Mouse (Mus musculus) urinary bladder, postnatal 14 days (tissue): ENCODE measurements around the gene Jazf1.

Experiments
- DNase-seq: peaks from one replicate; pipeline ENCODE4 v3.0.0; 2021; ENCODE audit warnings: low spot score

The Jazf1 gene

DNA sequence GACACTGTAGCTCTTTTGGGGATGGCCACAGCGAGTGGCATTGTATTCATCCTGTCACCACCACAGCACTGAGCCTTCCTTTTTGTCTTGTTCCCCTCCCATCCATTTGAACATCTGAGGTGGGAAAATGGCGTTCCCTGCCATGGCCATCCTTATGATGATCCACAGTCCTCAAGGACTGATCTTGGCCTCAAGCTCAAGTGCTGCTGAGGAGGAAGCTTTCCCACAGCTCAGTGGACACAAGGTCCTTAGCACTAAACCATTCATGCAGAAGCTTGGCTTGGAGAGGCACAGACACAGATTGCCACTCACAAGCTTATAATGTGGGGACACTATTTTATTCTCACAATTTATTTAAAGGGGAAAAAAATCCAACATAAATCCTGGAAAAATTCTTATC lies 58.1 kb downstream of the Jazf1 start:
- no peak for DNase-seq

DNA sequence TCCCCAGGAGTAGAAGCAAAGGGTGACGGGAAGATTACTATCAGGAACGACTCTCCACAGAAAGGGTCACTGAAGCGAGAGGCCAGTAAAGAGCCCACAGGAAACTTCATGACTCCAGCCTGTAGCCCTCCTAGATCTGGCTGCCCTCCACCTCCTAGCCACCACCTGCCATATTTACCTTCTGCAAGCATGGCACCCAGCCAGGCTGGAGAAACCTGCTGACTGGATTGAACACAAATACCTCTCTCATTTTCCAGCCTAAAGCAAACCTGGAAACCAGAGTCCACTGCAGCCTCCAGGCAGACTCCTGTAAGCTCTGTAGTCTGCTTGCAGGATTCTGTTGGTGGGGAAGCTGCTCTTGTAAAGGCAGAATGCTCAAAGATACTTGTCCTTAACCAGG lies 62.4 kb downstream of the Jazf1 start:
- peak; percentile 67 for DNase-seq

DNA sequence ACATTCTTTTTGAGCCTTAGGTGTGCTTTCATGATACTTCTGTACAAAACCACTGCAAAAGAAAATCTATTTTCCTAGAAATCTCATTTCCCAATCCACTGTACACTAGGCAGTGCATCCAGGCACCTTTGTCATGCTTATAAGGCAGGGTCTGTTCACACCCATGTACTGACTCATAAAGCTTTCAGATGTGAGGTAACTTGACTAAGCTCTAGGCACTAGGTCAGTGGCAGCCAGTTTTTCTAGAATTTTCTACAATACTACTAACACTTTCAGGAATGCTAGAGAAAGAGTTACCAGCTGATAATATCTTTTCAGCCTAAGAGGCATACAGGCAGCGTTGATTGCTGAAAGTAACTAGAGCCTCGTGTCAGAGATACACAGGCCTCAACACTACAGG lies 62.9 kb downstream of the Jazf1 start:
- DNase-seq, result peak; percentile 16

DNA sequence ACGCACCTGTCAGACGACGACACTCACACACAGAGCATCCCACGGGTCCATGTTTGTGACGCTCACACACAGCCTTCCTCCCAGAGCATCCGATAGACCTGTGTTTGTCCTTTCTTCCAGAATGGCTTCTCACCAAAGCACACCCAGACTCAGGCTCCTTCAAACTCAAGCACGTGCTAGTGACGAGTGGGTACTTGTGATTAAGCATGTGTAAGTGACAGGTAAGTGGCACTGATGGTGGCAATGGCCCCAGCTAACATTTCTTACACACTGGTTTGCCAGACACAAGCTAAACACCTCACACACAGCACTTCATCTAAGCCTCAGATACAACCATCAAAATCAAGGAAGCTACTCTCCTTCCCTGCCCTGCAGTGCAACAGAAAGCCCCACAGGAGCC lies 77.6 kb downstream of the Jazf1 start:
- no peak for DNase-seq

DNA sequence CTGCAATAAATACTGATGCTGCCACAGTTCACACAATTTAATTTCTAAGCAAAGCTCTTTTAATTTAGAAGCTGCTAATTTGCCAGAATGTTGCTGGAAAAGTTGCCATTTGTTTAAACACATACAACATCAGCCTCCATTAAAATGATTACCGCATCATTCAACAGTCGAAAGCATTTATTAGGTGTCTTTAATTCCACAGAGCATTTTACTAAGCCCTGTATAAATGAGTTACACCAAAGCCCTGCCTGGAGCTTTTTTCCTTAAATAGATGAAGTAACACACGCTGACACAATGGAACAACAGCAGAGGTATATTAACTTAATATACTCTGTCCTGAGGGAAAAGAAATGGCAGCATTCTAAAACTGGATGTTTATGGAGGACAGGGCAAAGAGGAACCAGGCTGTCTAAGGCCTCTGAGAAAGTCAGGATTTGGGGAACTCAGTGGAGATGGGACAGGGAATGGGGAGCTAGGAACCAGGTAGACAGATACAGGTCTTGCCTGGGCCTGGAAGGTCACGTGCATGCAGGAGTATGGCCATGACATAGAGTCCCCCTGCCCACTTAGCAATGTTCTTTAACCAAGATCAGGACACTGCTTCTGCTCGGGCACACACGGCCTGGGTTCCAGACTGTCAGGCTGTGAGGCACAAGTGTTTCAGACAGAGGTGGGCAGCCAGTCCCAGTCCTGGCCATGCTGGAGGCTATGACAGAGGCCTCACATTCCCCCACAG lies 80.4 kb downstream of the Jazf1 start:
- no peak for DNase-seq

DNA sequence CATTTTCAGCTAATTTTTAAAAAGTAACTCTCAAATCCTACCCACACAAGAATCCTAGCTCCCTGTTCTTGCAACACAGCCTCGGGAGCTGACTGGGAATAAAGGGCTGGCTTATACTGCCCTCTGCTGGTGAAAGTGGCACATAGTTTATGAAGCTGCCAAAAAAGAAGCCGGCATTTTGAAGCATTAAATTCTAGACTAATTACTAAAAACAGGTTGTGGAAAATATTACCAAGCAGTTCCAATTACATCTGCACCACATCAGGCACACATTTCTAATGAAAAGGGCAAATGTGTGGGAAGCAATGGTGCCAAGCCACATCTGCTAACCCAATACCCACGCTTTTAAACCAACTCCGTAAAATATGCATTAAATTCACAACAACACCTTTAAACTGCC lies 81.0 kb downstream of the Jazf1 start:
- DNase-seq, result peak; percentile 49

DNA sequence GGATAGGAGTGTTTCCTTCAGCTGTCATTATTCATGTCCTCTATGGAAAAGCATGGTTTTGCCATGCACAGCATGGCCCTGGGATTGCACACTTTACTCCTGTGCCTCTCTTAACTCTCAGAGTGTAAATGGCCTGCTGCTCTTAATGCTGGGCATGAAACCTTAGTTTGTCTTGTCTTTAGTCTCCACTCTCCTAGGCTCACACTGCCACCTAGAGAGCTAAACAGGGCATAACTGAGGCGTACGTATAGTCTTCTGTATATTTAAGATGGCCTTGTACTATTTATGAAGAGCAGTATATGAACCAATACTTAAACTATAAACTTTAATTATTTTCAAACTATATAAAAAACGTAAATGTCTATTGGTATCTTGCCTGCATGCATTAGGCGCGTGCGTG lies 86.3 kb downstream of the Jazf1 start:
- DNase-seq, result no peak

DNA sequence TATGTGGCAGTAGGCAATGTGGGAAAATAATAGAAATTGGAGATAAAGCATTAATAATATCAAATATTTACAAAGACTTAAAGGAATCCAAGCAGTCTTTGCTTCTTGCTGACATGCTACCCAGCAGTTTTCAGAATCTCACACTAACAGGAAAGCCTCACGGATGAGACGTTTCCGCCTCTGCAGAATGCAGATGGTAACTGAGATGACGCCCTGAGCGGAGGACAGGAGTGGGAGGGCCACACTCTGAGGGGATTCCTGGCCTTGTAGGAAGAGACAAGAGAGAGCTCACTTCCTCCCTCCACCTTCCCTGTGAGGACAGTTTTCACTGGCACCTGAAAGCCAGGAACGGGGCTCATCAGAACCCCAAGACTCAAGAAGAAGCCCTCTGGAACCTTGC lies 88.9 kb downstream of the Jazf1 start:
- DNase-seq, result no peak

DNA sequence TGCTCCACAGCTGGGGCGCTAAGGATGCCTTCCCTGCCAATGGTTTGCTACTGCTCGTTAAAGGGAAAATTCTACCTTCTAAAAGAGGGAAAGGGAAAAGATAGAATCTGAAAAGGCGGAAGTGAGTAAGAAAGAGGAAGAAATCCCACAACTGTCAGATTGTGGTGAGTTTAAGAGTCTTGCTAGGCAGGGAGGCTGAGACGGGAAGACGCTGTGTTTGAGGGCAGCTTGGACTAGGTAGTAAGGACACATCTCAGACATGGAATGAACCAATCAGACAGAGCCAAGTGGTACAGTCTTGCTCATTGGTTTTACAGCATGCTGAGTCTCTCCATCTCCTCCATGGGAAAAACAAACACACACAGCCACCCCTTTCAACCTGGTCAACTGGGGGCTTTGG lies 95.1 kb downstream of the Jazf1 start:
- no peak for DNase-seq

DNA sequence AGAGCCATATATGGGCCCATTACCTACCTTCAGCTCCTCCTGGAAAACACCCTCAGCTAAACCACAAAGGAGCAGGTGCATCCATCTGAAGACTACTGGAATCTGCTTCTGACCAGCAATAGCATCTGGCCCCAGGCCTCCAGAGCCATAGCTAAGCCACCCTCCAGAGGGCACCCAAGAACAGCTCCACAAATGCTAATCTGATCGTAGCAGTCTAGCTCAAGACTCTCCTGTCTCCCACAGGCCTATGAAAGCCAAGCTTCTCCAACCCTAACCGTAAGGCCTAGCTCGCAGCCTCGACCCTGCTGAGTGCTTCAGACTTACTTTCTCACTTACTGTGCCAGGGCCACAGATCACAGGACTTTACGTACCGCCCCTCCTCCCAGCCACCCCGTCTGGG lies 96.3 kb downstream of the Jazf1 start:
- no peak for DNase-seq

DNA sequence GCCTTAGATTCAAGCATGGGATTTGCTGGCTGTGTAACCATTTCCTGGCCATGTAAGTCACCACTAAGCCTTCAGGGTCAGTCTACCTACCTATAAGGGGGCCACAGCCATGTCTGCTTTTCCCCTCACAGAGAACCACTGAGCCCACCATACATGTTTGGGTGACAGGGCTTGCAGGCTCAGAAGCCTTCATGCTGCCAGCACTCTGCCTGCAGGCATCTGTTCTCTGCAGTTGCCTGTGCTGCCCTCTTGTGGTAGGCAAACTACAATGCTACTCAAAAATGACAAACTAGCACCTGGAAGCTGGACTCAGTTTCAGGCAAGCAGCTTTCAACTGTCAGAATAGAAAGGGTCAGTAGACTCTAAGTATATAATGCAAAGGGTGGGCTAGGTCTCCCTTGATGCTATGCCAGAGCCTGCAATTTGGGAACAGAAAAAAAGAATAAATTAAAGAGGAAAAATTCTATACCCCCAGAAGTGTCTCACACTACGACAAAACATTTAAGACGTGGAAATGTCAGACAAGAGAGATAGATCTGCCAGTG lies 98.6 kb downstream of the Jazf1 start:
- DNase-seq, result peak; percentile 77

DNA sequence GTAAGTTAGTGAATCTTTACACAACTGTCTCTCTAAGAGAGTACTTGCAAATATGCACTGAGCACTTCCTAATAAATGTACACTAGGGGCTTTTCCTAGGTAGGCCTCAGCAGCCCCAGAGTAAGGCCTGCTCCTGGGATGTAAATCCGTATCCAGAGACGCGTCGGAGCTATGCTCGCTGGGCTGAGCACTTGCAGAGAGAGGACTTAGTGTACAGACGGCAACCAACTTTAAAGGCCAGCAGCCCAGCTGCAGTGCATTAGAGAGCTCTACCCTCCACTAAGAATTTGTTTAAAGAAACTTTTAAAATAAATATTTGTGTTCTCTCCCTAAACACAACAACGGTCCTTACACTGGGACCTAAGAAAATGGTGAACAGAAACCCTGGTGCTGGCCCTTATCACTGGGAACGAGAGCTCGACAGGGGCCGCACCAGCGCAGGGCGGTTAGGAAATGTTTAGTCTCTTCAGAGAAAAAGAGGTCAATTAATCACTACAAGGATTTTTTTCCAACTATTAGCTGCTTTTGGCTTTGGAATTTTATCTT lies 100.0 kb downstream of the Jazf1 start:
- no peak for DNase-seq

DNA sequence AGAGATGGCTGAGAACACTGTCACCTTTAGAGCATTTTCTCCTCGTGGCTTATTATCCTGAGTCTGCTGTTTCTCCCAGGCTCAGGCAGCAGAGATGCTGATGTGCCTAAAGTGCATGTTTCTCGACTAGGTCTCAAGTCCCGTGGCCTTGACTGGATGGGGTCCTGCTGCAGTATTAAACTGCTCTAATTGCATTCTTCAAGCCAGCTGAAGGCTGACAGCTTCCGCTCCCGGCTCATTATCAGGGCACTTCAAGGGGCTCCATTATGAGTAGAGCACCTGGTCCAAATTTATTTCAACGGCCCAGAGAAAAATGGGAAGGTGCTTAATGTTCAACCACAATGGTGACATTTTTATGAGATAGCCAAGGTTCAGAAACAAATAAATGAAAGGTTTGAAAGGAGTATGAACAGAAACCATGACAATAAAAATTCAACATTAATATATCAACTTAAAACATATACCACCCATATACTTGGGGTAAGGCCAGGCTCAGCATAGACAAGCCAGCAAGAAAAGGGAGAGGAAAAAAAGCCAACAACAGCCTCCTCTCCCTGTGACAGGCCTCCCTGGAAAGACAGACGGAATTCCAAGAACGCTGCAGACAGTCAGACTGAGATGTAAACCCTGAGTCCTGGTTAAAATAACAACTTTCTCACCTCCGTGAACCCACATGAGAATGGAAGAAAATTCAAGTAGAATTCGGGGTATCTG lies 100.7 kb downstream of the Jazf1 start:
- DNase-seq, result no peak

DNA sequence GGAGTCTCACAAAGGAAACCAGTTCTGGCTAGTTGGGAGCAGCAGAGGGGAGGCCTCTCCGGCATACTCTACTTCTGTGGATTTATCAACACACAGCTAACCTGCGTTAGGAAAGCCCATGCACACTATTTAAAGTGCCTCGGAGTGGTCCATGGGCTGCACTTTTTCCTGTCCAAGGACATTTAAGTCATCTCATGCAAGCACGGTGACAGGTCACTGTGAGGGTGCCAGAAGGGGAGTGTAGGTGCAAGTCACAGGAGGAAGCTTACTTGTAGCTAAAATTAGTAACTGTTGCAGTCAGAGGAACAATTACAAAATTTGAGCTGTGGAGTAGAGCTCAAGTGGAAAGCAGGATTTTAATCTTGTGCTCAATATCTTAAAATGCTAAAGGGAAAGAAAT lies 102.4 kb downstream of the Jazf1 start:
- no peak for DNase-seq

DNA sequence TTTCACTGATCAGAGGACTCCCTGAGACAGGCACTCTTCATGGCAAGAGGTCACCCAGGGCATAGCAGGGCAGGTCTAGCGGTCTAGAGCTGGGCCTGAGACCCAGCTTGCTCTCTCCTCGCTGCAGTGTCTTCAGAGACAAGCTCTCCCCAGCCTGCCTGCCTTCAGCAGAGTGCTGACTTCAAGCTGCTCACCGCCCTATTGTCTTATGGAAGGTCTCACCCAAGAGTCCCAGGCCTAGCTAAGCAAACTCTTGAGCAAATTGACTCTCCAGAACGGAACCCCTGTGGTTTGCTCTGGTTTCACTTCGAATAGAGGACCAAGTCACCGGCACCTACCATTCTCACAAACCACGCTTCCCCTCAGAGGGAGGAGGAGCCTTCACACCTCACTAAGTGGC lies 103.1 kb downstream of the Jazf1 start:
- no peak for DNase-seq

DNA sequence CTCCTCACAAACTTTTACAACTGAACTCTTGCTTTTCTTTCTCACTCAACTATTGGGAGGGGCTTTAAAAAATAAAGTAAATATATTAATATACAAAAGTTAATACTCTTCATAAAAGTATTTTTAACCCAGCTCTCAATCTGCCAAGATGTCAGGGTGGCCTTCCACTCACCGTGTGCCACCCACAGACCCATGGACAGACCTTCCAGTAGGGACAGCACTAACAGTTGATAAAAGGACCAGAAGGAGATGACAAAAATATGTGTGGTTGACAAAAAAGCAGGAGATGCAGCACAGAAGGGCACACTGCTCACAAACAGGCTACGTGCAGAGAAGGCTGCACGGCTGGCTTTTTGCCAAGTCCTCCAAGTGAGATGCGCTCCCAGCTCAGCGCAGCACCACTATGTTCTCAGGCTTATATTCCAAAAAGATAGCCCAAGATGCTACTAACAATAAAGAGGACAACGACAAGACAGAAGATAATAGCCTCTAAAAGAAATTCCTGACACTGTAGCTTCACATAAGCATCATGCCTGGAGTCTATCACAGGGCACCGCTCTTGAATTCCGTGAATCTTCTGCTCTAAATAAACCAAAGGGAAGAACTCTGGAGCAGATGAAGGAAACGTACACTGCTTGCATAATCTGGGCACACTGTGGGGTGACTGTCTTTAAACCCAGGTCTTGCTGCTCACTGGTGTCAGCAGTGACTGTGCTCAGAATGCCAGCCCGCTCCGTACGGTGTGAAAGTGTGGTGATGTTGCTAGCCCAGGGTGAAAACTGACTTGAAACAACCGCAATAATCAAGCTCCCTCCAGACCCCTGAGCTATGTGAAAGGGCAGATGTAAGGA lies 104.4 kb downstream of the Jazf1 start:
- DNase-seq, result no peak

DNA sequence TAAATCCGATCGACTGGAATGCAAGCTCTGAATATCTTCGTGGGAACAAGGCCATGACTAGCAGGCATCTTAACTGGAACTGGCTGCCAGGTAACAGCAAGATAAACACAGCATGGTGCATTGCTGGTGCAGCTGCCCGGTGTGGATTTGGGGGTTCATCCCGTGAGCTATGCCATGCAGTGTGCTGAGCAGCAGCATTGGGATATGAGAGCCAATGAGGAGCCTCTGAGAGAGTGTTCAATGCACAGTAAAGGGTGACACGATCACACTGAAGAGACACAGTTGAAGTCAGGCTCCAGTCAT lies 105.0 kb downstream of the Jazf1 start:
- no peak for DNase-seq

DNA sequence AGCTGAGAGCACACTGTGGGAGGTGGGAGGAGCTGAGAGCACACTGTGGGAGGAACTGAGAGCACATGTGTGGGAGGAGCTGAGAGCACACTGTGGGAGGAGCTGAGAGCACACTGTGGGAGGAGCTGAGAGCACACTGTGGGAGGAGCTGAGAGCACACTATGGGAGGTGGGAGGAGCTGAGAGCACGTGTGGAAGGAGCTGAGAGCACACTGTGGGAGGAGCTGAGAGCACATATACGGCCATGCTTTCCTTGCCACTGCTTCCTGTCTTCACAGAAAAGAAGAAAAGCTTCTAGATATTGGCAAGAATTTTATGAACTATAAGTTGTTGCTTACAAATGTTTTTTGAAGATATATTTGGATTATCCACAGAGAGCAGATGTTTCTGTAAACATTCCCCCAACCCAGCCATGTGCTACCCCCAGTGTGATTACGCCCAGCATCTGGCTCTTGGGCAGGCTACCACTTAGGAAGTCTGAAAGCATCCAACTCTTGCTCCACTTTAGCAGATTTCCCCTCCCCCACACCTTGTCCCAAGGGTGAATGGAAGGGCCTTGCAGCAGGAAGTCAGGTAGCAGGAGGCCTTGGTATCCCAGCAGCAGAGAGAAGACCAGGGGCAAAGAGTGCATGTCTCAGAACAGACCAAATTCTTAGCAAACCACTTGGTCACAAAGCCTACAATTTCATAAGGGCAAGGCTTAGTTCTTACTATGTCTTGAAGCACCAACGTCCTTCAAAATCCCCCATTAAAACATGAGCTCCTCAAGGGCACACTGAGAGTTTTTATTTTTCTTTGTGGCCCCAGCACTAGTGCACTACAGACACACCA lies 105.6 kb downstream of the Jazf1 start:
- DNase-seq, result no peak

DNA sequence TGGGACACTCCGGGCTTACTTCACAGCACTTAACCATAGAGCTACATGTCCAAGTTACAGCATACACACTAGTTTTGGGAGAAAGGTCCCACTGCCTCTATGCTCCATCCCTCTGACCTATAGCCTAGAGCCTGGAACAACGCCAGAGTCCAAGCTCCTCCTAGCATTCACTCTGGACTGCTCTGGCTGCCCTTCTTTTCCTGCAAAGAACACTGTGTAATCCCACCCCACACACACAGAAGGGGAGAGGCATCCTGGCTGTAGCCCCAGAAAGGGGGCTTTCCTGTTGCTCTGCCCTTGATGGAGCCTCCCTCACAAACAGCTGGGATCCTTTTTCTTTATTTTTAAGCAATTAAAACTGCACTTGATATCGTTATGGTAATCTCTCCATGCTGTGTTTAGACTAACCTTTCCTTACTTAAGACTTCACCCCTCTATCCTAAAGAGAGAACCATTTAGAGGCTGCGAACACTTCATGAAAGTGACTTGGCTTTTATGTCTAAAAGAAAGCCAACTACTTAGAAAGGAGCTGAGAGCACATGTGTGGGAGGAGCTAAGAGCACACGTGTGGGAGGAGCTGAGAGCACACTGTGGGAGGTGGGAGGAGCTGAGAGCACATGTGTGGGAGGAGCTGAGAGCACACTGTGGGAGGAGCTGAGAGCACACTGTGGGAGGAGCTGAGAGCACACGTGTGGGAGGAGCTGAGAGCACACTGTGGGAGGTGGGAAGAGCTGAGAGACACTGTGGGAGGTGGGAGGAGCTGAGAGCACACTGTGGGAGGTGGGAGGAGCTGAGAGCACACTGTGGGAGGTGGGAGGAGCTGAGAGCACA lies 106.6 kb downstream of the Jazf1 start:
- DNase-seq, result no peak

DNA sequence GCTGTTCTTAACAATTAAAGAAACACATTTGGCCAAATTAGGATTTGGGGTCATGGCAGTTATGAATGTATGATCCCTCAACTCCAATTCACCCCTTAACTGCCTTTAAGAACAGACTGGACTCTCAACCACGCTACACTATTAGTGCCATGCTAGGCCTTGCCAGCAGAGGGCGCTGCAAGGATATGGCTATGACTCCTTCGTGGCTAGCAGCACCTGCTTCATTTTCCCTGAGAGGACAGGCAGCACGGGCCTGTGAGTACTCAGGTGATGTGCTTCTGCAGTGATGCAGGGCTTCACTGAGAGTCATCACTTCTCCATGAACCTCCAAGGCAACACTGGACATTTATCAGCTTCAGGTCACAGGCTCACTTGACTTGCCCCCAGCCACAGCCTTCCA lies 110.7 kb downstream of the Jazf1 start:
- DNase-seq, result peak; percentile 76

DNA sequence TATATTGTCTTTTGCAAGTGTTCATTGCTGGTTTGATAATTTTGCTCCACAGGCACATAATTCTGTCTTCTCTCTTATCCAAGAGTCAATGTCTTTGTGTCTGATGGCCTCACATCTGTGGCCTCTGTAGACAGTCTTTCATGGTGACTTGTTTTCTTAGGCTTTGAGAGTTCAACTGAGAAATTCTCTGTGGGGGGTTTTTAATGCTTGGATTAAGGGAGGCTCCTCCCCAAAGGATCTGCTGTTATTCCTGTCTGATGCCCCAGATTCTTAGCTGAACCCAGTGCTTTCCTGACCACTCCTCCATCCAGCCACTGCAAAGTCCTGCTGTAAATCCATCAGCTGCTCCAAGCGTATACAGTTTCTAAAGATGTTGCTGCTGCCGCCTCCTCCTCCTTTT lies 112.3 kb downstream of the Jazf1 start:
- DNase-seq, result no peak
